9 mouse cellular contexts compared by ENCODE assay signal in the genomic region with DNA sequence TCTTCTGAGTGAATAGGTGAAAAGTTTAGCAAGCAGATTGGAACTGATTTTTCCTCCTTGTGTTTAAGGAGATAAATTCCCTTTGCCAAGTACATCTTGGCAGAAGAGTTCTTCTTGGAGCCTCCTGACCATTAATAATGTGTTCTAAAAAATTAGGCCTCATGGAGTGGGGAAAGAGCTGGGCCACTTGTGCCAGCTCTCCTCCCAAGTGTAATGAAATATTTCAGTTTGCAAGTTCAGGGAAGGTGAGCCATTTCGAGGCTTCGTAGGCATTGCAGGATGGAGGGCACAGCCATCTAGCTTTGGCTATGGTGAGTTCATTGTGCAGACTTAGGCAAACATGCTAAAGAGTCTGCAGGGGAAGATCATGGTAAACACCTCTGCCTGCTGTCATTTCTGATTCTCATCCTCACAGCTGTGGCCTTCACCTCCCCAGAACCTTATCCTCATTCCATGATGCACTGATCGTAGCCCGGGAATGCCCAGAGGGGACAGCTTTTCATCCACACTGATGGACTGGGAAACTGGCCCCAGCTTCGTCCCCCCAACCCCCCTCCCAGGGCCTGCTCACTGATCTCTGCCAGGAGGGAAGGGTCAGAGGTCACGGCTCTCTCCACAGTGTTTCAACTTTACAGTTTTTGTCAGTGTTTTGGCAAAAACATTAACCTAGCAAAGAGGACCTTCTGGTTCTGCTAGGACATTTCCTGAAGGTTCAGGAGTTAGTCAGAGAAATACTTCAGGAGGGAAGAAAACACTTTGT. TPM values are rescaled to one million over a fixed set of nuclear protein-coding genes. Genes with fewer than 3 reads are reported as not detected.
DNase-seq lines count a peak whose midpoint lies in the region; ATAC-seq and TF ChIP-seq lines count a peak whose summit lies in the region.
"Had no signal": no experiment of that assay in that cellular context is flagged by ENCODE, and none has a peak within 500 bp of the region (broad histone marks: within the 10 kb centered on the region; RNA-seq: fewer than 3 reads in every experiment).

No protein-coding gene starts in this region.

- H3K4me1 ChIP-seq in liver, adult 2 months (ENCODE audit: control insufficient read depth, insufficient read depth, low read length) = peaks cover 13% of the 10 kb centered on the region
- peaks cover 30% of the 10 kb centered on the region for H3K4me1 ChIP-seq in liver, embryonic 11.5 days (replicated peaks; ENCODE audit: control insufficient read depth, insufficient read depth, low read length)
- H3K4me1 ChIP-seq in kidney, adult 2 months (ENCODE audit: control insufficient read depth, insufficient read depth, low read length) = peaks cover 16% of the 10 kb centered on the region
- H3K4me1 ChIP-seq in intestine, embryonic 16.5 days (ENCODE audit: control insufficient read depth, insufficient read depth, low read length) = peaks cover 16% of the 10 kb centered on the region
- no peaks in the 10 kb centered on the region; the same call in 1 of the 2 replicates for H3K4me1 ChIP-seq in forebrain, embryonic 11.5 days (replicated peaks; ENCODE audit: control insufficient read depth, insufficient read depth, low read length)

- no peaks in the 10 kb centered on the region for H3K36me3 ChIP-seq in liver, adult 2 months (ENCODE audit: control insufficient read depth, insufficient read depth, low read length)
- H3K36me3 ChIP-seq in liver, embryonic 11.5 days (ENCODE audit: control insufficient read depth, insufficient read depth, low read length) = no peaks in the 10 kb centered on the region; the same call in 1 of the 2 replicates
- H3K36me3 ChIP-seq in kidney, adult 2 months (ENCODE audit: control insufficient read depth, insufficient read depth, low read length) = no peaks in the 10 kb centered on the region
- no peaks in the 10 kb centered on the region for H3K36me3 ChIP-seq in intestine, embryonic 16.5 days (ENCODE audit: control insufficient read depth, insufficient read depth, low read length)
- no peaks in the 10 kb centered on the region for H3K36me3 ChIP-seq in forebrain, embryonic 11.5 days (ENCODE audit: control insufficient read depth, insufficient read depth, low read length)

- no peaks in the 10 kb centered on the region for H3K9me3 ChIP-seq in liver, embryonic 11.5 days (ENCODE audit: control insufficient read depth, low read length)
- no peaks in the 10 kb centered on the region for H3K9me3 ChIP-seq in intestine, embryonic 16.5 days (ENCODE audit: control insufficient read depth, low read length)
- H3K9me3 ChIP-seq in forebrain, embryonic 11.5 days (ENCODE audit: control insufficient read depth, low read length) = no peaks in the 10 kb centered on the region

- 30% methylated on average over 6 of the region's 6 CpGs for WGBS in liver, adult 2 months
- 56% methylated on average over 6 of the region's 6 CpGs for WGBS in liver, embryonic 11.5 days
- WGBS in kidney, adult 2 months = 43% methylated on average over 6 of the region's 6 CpGs
- 44% methylated on average over 6 of the region's 6 CpGs for WGBS in intestine, embryonic 16.5 days
- WGBS in forebrain, embryonic 11.5 days = 40% methylated on average over 6 of the region's 6 CpGs

- no peaks in the 10 kb centered on the region for H3K27me3 ChIP-seq in liver, adult 2 months (ENCODE audit: control insufficient read depth, insufficient read depth, low read length)
- no peaks in the 10 kb centered on the region for H3K27me3 ChIP-seq in liver, embryonic 11.5 days (replicated peaks; ENCODE audit: control insufficient read depth, insufficient read depth, low read length)
- H3K27me3 ChIP-seq in kidney, adult 2 months (replicated peaks; ENCODE audit: control insufficient read depth, insufficient read depth, low read length) = no peaks in the 10 kb centered on the region
- no peaks in the 10 kb centered on the region for H3K27me3 ChIP-seq in intestine, embryonic 16.5 days (replicated peaks; ENCODE audit: control insufficient read depth, insufficient read depth, low read length)
- no peaks in the 10 kb centered on the region for H3K27me3 ChIP-seq in forebrain, embryonic 11.5 days (ENCODE audit: control insufficient read depth, insufficient read depth, low read length)

- no peaks in the 10 kb centered on the region for H3K79me2 ChIP-seq in liver, adult 2 months (ENCODE audit: control insufficient read depth, insufficient read depth, low read length)

- H3K4me2 ChIP-seq in liver, embryonic 11.5 days = no peak overlapping the region
- H3K4me2 ChIP-seq in intestine, embryonic 16.5 days (ENCODE audit: low read depth, low read length) = no peak overlapping the region
- no peak overlapping the region for H3K4me2 ChIP-seq in forebrain, embryonic 11.5 days (ENCODE audit: low read depth, low read length, severe bottlenecking)

- DNase-seq in liver, adult 2 months (ENCODE audit: extremely low read depth, low read depth, low spot score) = peak; percentile 42
- no peak for DNase-seq in liver, embryonic 11.5 days (ENCODE audit: low spot score)
- peak; percentile 77 for DNase-seq in embryo, embryonic 9.5 days (ENCODE audit: extremely low spot score)
- peak; percentile 60 for DNase-seq in kidney, adult 2 months
- peak; percentile 15 for DNase-seq in retina, embryonic 14.5 days (ENCODE audit: low spot score)
- no peak for DNase-seq in left cerebral cortex, adult 8-10 months (ENCODE audit: low spot score in 2 of 2)
- DNase-seq in forebrain, embryonic 11.5 days (ENCODE audit: low spot score) = no peak

- H3K27ac ChIP-seq in liver, adult 2 months (replicated peaks; ENCODE audit: insufficient read depth, low read depth, low read length) = no peak overlapping the region
- no peak overlapping the region for H3K27ac ChIP-seq in liver, embryonic 11.5 days (ENCODE audit: low read depth, low read length)
- peak overlapping the region; percentile 39; the same call in 1 of the 2 replicates for H3K27ac ChIP-seq in kidney, adult 2 months (ENCODE audit: insufficient read depth, low read depth, low read length)
- no peak overlapping the region for H3K27ac ChIP-seq in intestine, embryonic 16.5 days (ENCODE audit: low read length)
- no peak overlapping the region for H3K27ac ChIP-seq in forebrain, embryonic 11.5 days (ENCODE audit: low read depth, low read length)

- no peak overlapping the region for H3K4me3 ChIP-seq in liver, adult 2 months (ENCODE audit: insufficient read depth, low read depth, low read length)
- no peak overlapping the region for H3K4me3 ChIP-seq in liver, embryonic 11.5 days (ENCODE audit: low read depth, low read length)
- no peak overlapping the region for H3K4me3 ChIP-seq in kidney, adult 2 months (ENCODE audit: insufficient read depth, low read depth, low read length)
- no peak overlapping the region for H3K4me3 ChIP-seq in intestine, embryonic 16.5 days (ENCODE audit: low read length)
- H3K4me3 ChIP-seq in forebrain, embryonic 11.5 days (ENCODE audit: low read depth, low read length) = no peak overlapping the region

- no peak overlapping the region for H3K9ac ChIP-seq in liver, adult 2 months (ENCODE audit: low read depth, low read length)
- H3K9ac ChIP-seq in liver, embryonic 11.5 days (ENCODE audit: low read depth, low read length) = no peak overlapping the region
- no peak overlapping the region for H3K9ac ChIP-seq in intestine, embryonic 16.5 days (ENCODE audit: low read depth, low read length)
- H3K9ac ChIP-seq in forebrain, embryonic 11.5 days (ENCODE audit: low read length) = no peak overlapping the region

- no peak for TF ChIP-seq POLR2A in liver, adult 2 months (IDR thresholded peaks at IDR 0.05; ENCODE audit: extremely low read depth, insufficient read depth, low read length)
- TF ChIP-seq POLR2A in kidney, adult 2 months (IDR thresholded peaks at IDR 0.05; ENCODE audit: low read depth, low read length) = no peak

- ATAC-seq in liver, embryonic 11.5 days (replicated peaks; ENCODE audit: low FRiP score) = no peak
- no peak for ATAC-seq in intestine, embryonic 16.5 days
- ATAC-seq in forebrain, embryonic 11.5 days (replicated peaks; ENCODE audit: low FRiP score) = no peak

- TF ChIP-seq CTCF in liver, adult 2 months (IDR thresholded peaks at IDR 0.05; ENCODE audit: low read depth, low read length) = no peak
- no peak for TF ChIP-seq CTCF in kidney, adult 2 months (conservative IDR thresholded peaks at IDR 0.05; ENCODE audit: insufficient read depth, insufficient read length, low read depth, low read length)

RNA-seq across cellular contexts. Expression of a gene that starts 18.6 kb away (rescaled TPM):
- 2.3 and 6.2 TPM in 2 replicates for total RNA-seq in liver, adult 2 months (2014; rRNA removed)
- 5.9 and 6.0 TPM in 2 replicates for polyA plus RNA-seq in liver, adult 2 months (2012; rRNA removed)
- polyA plus RNA-seq in liver, embryonic 11.5 days (2014; fragmentation: Nextera tagmentation; extraction: Ambion mirVana) = 44.1 and 45.2 TPM in 2 replicates
- 17.6 and 21.4 TPM in 2 replicates for polyA plus RNA-seq in kidney, adult 2 months (2012; rRNA removed)
- total RNA-seq in left cerebral cortex, adult 8-10 months (2022) = 1 to 10 TPM; 2.1 to 4.1 (median 3.3) TPM
- 63.8 and 68.6 TPM in 2 replicates for polyA plus RNA-seq in intestine, embryonic 16.5 days (2015; fragmentation: Nextera tagmentation; extraction: Ambion mirVana)
- 45.2 and 46.6 TPM in 2 replicates for polyA plus RNA-seq in forebrain, embryonic 11.5 days (2014; fragmentation: Nextera tagmentation; extraction: Ambion mirVana)
- total RNA-seq: MEL had no signal

RNA-seq across cellular contexts. Expression of a gene that starts 54.0 kb away (rescaled TPM):
- 82.1 and 87.2 TPM in 2 replicates for total RNA-seq in liver, adult 2 months (2014; rRNA removed)
- polyA plus RNA-seq in liver, adult 2 months (2012; rRNA removed) = 15.9 and 21.8 TPM in 2 replicates
- polyA plus RNA-seq in liver, embryonic 11.5 days (2014; fragmentation: Nextera tagmentation; extraction: Ambion mirVana) = 168 and 183 TPM in 2 replicates
- polyA plus RNA-seq in kidney, adult 2 months (2012; rRNA removed) = 37.9 and 47.3 TPM in 2 replicates
- total RNA-seq in left cerebral cortex, adult 8-10 months (2022) = 10 to 100 TPM; 44.3 to 47.0 (median 44.6) TPM
- polyA plus RNA-seq in intestine, embryonic 16.5 days (2015; fragmentation: Nextera tagmentation; extraction: Ambion mirVana) = 177 and 188 TPM in 2 replicates
- polyA plus RNA-seq in forebrain, embryonic 11.5 days (2014; fragmentation: Nextera tagmentation; extraction: Ambion mirVana) = 245 and 274 TPM in 2 replicates

Comparison
In these comparisons a context has a peak if more than half of its experiments do, and no peak if none do; other contexts are left out.
1. DNase-seq: peak in liver, adult 2 months (single experiment), embryo, embryonic 9.5 days (single experiment), kidney, adult 2 months (single experiment) and retina, embryonic 14.5 days (single experiment); none in liver, embryonic 11.5 days (single experiment), left cerebral cortex, adult 8-10 months (0 of 2) and forebrain, embryonic 11.5 days (single experiment).